Mouse (Mus musculus): ENCODE data around the gene Ralgps1. TPM values are rescaled to one million over a fixed set of nuclear protein-coding genes. Genes with fewer than 3 reads are reported as not detected.

Gene Ralgps1
- total and polyA plus RNA-seq, 3 experiments = 0.89 to 2.6 TPM; not detected in 1

DNA sequence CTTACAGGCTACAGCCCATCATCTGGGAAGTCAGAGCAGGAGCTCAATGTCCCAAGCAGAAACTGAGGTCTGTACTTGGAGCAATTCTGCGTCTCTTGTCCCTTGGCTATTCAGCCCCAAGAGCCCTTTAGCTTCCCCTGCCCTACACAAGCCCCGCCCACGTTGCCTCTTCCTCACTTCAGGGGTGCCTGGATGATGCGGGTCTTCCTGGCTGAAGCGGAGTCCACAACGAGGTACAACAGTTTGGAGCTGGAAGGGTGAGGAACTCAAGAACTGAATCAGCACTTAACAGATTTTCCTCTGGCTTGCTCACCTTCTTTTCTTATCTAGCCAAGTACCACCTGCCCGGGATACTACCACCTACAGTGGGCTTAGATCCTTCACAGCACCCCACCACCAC lies 239.0 kb downstream of the Ralgps1 start:
- Histone ChIP-seq H3K36me3 (ENCODE audit: control insufficient read depth in 1 of 2, insufficient read depth in 2 of 2, low read length in 2 of 2) (peaks cover 0 to 5% of the 10 kb centered on the region in 2 experiments; a peak in 1 of 4 replicates), H3K4me3 (ENCODE audit: control insufficient read depth in 1 of 2, insufficient read depth in 1 of 2, low read depth in 2 of 2, low read length in 2 of 2) (no peak overlapping the region), H3K79me2 (ENCODE audit: control insufficient read depth, insufficient read depth, low read length, poor library complexity) (no peaks in the 10 kb centered on the region), H3K27ac (ENCODE audit: control insufficient read depth, low read depth, low read length) (no peak overlapping the region), H3K27me3 (ENCODE audit: control insufficient read depth in 1 of 2, insufficient read depth in 2 of 2, low read length in 2 of 2) (no peaks in the 10 kb centered on the region), H3K9ac (ENCODE audit: control insufficient read depth, low read depth, low read length, poor library complexity, severe bottlenecking) (no peak overlapping the region), H3K9me3 (replicated peaks; ENCODE audit: insufficient read depth, low read length) (no peaks in the 10 kb centered on the region), H3K4me1 (ENCODE audit: control insufficient read depth in 1 of 2, insufficient read depth in 2 of 2, low read length in 2 of 2) (peaks cover 4 to 14% of the 10 kb centered on the region in 2 experiments)
- DNase-seq (ENCODE audit: low read depth, low spot score) = peak; percentile 23
- no peak for TF ChIP-seq NRF1 (IDR thresholded peaks at IDR 0.05; ENCODE audit: insufficient read depth, low read depth, low read length, poor library complexity, severe bottlenecking)
- TF ChIP-seq MAX (IDR thresholded peaks at IDR 0.05; ENCODE audit: low read length) = no peak
- TF ChIP-seq USF2 (IDR thresholded peaks at IDR 0.05; ENCODE audit: borderline replicate concordance in 1 of 2, insufficient read depth in 1 of 2, low read depth in 1 of 2, low read length in 2 of 2) = no peak
- TF ChIP-seq POLR2AphosphoS5 (IDR thresholded peaks at IDR 0.05; ENCODE audit: borderline replicate concordance, low read depth, low read length) = no peak
- TF ChIP-seq GATA1 (IDR thresholded peaks at IDR 0.05; ENCODE audit: low read depth, low read length) = no peak
- no peak for TF ChIP-seq ZMIZ1 (IDR thresholded peaks at IDR 0.05; ENCODE audit: low read depth, low read length)
- TF ChIP-seq NELFE (IDR thresholded peaks at IDR 0.05; ENCODE audit: low read depth, low read length) = no peak
- TF ChIP-seq MYB (IDR thresholded peaks at IDR 0.05; ENCODE audit: low read depth, low read length) = no peak
- TF ChIP-seq POLR2AphosphoS2 (IDR thresholded peaks at IDR 0.05; ENCODE audit: low read length) = no peak
- no peak for TF ChIP-seq SMC3 (IDR thresholded peaks at IDR 0.05; ENCODE audit: low read depth, low read length)
- no peak for TF ChIP-seq CHD2 (IDR thresholded peaks at IDR 0.05; ENCODE audit: low read length)

- Histone ChIP-seq H3K27ac (ENCODE audit: control insufficient read depth, low read depth, low read length) (no peak within 1 kb of the TSS), H3K79me2 (ENCODE audit: control insufficient read depth, insufficient read depth, low read length, poor library complexity) (no peaks in the 10 kb centered on the region), H3K4me1 (ENCODE audit: control insufficient read depth in 1 of 2, insufficient read depth in 2 of 2, low read length in 2 of 2) (peaks cover 4 to 14% of the 10 kb centered on the region in 2 experiments), H3K36me3 (ENCODE audit: control insufficient read depth in 1 of 2, insufficient read depth in 2 of 2, low read length in 2 of 2) (peaks cover 0 to 5% of the 10 kb centered on the region in 2 experiments; a peak in 1 of 4 replicates), H3K27me3 (ENCODE audit: control insufficient read depth in 1 of 2, insufficient read depth in 2 of 2, low read length in 2 of 2) (no peaks in the 10 kb centered on the region), H3K9ac (ENCODE audit: control insufficient read depth, low read depth, low read length, poor library complexity, severe bottlenecking) (peak within 1 kb of the TSS; percentile 13), H3K4me3 (ENCODE audit: control insufficient read depth in 1 of 2, insufficient read depth in 1 of 2, low read depth in 2 of 2, low read length in 2 of 2) (peak within 1 kb of the TSS; percentile 61 to 82), H3K9me3 (replicated peaks; ENCODE audit: insufficient read depth, low read length) (no peaks in the 10 kb centered on the region)
- TF ChIP-seq MXI1 (IDR thresholded peaks at IDR 0.05; ENCODE audit: low read depth, low read length) (peak; percentile 47; the same call in 1 of the 2 replicates), JUND (IDR thresholded peaks at IDR 0.05; ENCODE audit: low read depth, low read length) (no peak), RAD21 (IDR thresholded peaks at IDR 0.05; ENCODE audit: low read depth, low read length) (peak; percentile 35), POLR2A (IDR thresholded peaks at IDR 0.05; ENCODE audit: control insufficient read depth in 1 of 2, insufficient read depth in 1 of 2, low read depth in 1 of 2, low read length in 2 of 2, poor library complexity in 1 of 2) (no peak), SMC3 (IDR thresholded peaks at IDR 0.05; ENCODE audit: low read depth, low read length) (peak; percentile 67), ZC3H11A (IDR thresholded peaks at IDR 0.05; ENCODE audit: low read depth, low read length) (0 out of 2 replicates have a peak, but pooled peaks have one; percentile 2), CTCF (IDR thresholded peaks at IDR 0.05 in 2 of 3, conservative IDR thresholded peaks at IDR 0.05 in 1 of 3; ENCODE audit: control insufficient read depth in 1 of 3, insufficient read depth in 1 of 3, low read depth in 2 of 3, low read length in 3 of 3, poor library complexity in 1 of 3, severe bottlenecking in 1 of 3) (peak; percentile 42 to 64 (median 61))
- DNase-seq (ENCODE audit: low read depth, low spot score) = peak; percentile 84
Measured at GRCm38 (mm10) chr2:33131500-33132092, 239.7 kb downstream of the Ralgps1 start, which contains the start of gene Garnl3. TSS of gene Garnl3 (minus strand) at chr2:33131654.

All from MEL (cell line).